21 mouse cellular contexts compared by ENCODE assay signal in genomic region chr19:27992800-27993199, GRCm38 (mm10). TPM values are rescaled to one million over a fixed set of nuclear protein-coding genes. Genes with fewer than 3 reads are reported as not detected.
A peak's percentile ranks its signal among the peaks of the same experiment; 100 is the strongest.
DNase-seq lines count a peak whose midpoint lies in the region; ATAC-seq and TF ChIP-seq lines count a peak whose summit lies in the region.
"Had no signal": no experiment of that assay in that cellular context is flagged by ENCODE, and none has a peak within 500 bp of the region (broad histone marks: within the 10 kb centered on the region; RNA-seq: fewer than 3 reads in every experiment).

No protein-coding gene starts in this region.

- DNase-seq in cerebellum, adult 8-10 months = peak; percentile 16
- DNase-seq in cerebellum, adult 11-12 months = no peak
- DNase-seq in liver = peak; percentile 12
- DNase-seq in MEL (ENCODE audit: low read depth, low spot score) = peak; percentile 60
- DNase-seq in cerebellum, postnatal 36 days = peak; percentile 11 to 19
- DNase-seq in lung, postnatal 0 days (ENCODE audit: low spot score) = no peak
- DNase-seq: adrenal gland, postnatal 14 days; embryo, embryonic 11 days; heart, adult 18-20 months; heart, postnatal 10 days; heart, postnatal 4 days had no signal

- peak; percentile 66 to 72 for TF ChIP-seq EP300 in MEL (IDR thresholded peaks at IDR 0.05; ENCODE audit: low read depth in 1 of 2, low read length in 2 of 2)
- no peak for TF ChIP-seq EP300 in lung, postnatal 0 days (IDR thresholded peaks at IDR 0.05)

- TF ChIP-seq CTCF in MEL (IDR thresholded peaks at IDR 0.05 in 2 of 3, conservative IDR thresholded peaks at IDR 0.05 in 1 of 3; ENCODE audit: control insufficient read depth in 1 of 3, insufficient read depth in 1 of 3, low read depth in 2 of 3, low read length in 3 of 3, poor library complexity in 1 of 3, severe bottlenecking in 1 of 3) = no peak
- no peak for TF ChIP-seq CTCF in lung, postnatal 0 days (IDR thresholded peaks at IDR 0.05)

- no peak overlapping the region for H3K4me3 ChIP-seq in liver, embryonic 12.5 days
- H3K4me3 ChIP-seq in MEL (ENCODE audit: control insufficient read depth in 1 of 2, insufficient read depth in 1 of 2, low read depth in 2 of 2, low read length in 2 of 2) = no peak overlapping the region
- no peak overlapping the region for H3K4me3 ChIP-seq in lung, postnatal 0 days (ENCODE audit: low read depth, low read length)
- H3K4me3 ChIP-seq: embryonic facial prominence, embryonic 15.5 days; erythroblast, embryonic 14.5 days; forebrain, embryonic 15.5 days; heart, embryonic 10.5 days; hindbrain, embryonic 12.5 days had no signal

- no peak overlapping the region for H3K27ac ChIP-seq in liver, embryonic 12.5 days
- H3K27ac ChIP-seq in MEL (ENCODE audit: control insufficient read depth, low read depth, low read length) = no peak overlapping the region
- H3K27ac ChIP-seq in lung, postnatal 0 days (ENCODE audit: low read length) = no peak overlapping the region
- H3K27ac ChIP-seq: embryonic facial prominence, embryonic 15.5 days; forebrain, embryonic 15.5 days; heart, embryonic 10.5 days; hindbrain, embryonic 12.5 days had no signal

- H3K4me2 ChIP-seq in liver, embryonic 12.5 days = no peak overlapping the region
- H3K4me2 ChIP-seq in lung, postnatal 0 days (replicated peaks; ENCODE audit: low read depth, low read length) = no peak overlapping the region
- H3K4me2 ChIP-seq: embryonic facial prominence, embryonic 15.5 days; forebrain, embryonic 15.5 days; hindbrain, embryonic 12.5 days had no signal

- no peak for ATAC-seq in liver, embryonic 12.5 days
- ATAC-seq in lung, postnatal 0 days = no peak
- ATAC-seq: activated CD4-positive, CD25-positive, alpha-beta regulatory T cell, adult 4 months; forebrain, embryonic 15.5 days; hindbrain, embryonic 16.5 days; inflammation-experienced regulatory T-cells, adult 6 months; Patski had no signal

- H3K9me3 ChIP-seq in liver, embryonic 12.5 days (replicated peaks) = no peaks in the 10 kb centered on the region
- H3K9me3 ChIP-seq in MEL (replicated peaks; ENCODE audit: insufficient read depth, low read length) = no peaks in the 10 kb centered on the region
- no peaks in the 10 kb centered on the region for H3K9me3 ChIP-seq in lung, postnatal 0 days (ENCODE audit: low read length)
- H3K9me3 ChIP-seq: embryonic facial prominence, embryonic 15.5 days; forebrain, embryonic 15.5 days; heart, embryonic 10.5 days; hindbrain, embryonic 12.5 days had no signal

- H3K36me3 ChIP-seq in liver, embryonic 12.5 days = no peaks in the 10 kb centered on the region
- H3K36me3 ChIP-seq in MEL (ENCODE audit: control insufficient read depth in 1 of 2, insufficient read depth in 2 of 2, low read length in 2 of 2) = peaks cover 0 to 5% of the 10 kb centered on the region in 2 experiments; a peak in 2 of 4 replicates
- no peaks in the 10 kb centered on the region for H3K36me3 ChIP-seq in lung, postnatal 0 days (ENCODE audit: insufficient read depth, low read length)
- H3K36me3 ChIP-seq: embryonic facial prominence, embryonic 15.5 days; forebrain, embryonic 15.5 days; heart, embryonic 10.5 days; hindbrain, embryonic 12.5 days had no signal

- H3K4me1 ChIP-seq in liver, embryonic 12.5 days = peaks cover 4% of the 10 kb centered on the region; the same call in 1 of the 2 replicates
- H3K4me1 ChIP-seq in MEL (ENCODE audit: control insufficient read depth in 1 of 2, insufficient read depth in 2 of 2, low read length in 2 of 2) = peaks cover 0 to 8% of the 10 kb centered on the region in 2 experiments; a peak in 2 of 4 replicates
- H3K4me1 ChIP-seq in lung, postnatal 0 days (ENCODE audit: insufficient read depth, low read depth, low read length) = no peaks in the 10 kb centered on the region
- H3K4me1 ChIP-seq: embryonic facial prominence, embryonic 15.5 days; heart, embryonic 10.5 days had no signal

- H3K9ac ChIP-seq in liver, embryonic 12.5 days = no peak overlapping the region
- H3K9ac ChIP-seq in MEL (ENCODE audit: control insufficient read depth, low read depth, low read length, poor library complexity, severe bottlenecking) = no peak overlapping the region
- H3K9ac ChIP-seq in lung, postnatal 0 days (replicated peaks; ENCODE audit: low read depth) = no peak overlapping the region
- H3K9ac ChIP-seq: embryonic facial prominence, embryonic 15.5 days; forebrain, embryonic 15.5 days; hindbrain, embryonic 12.5 days had no signal

- no peaks in the 10 kb centered on the region for H3K79me2 ChIP-seq in MEL (ENCODE audit: control insufficient read depth, insufficient read depth, low read length, poor library complexity)

- 75% methylated on average over 7 of the region's 7 CpGs for WGBS in liver, embryonic 12.5 days (ENCODE audit: insufficient replicate concordance)
- WGBS in lung, postnatal 0 days = 80% methylated on average over 7 of the region's 7 CpGs

- no peak for TF ChIP-seq POLR2A in MEL (IDR thresholded peaks at IDR 0.05; ENCODE audit: control insufficient read depth in 1 of 2, insufficient read depth in 1 of 2, low read depth in 1 of 2, low read length in 2 of 2, poor library complexity in 1 of 2)

- TF ChIP-seq RAD21 in MEL (IDR thresholded peaks at IDR 0.05; ENCODE audit: low read depth, low read length) = no peak

- H3K27me3 ChIP-seq in liver, embryonic 12.5 days (replicated peaks) = no peaks in the 10 kb centered on the region
- no peaks in the 10 kb centered on the region for H3K27me3 ChIP-seq in MEL (ENCODE audit: control insufficient read depth in 1 of 2, insufficient read depth in 2 of 2, low read length in 2 of 2)
- H3K27me3 ChIP-seq in lung, postnatal 0 days (replicated peaks; ENCODE audit: insufficient read depth, low read length) = no peaks in the 10 kb centered on the region
- H3K27me3 ChIP-seq: embryonic facial prominence, embryonic 15.5 days; forebrain, embryonic 15.5 days; hindbrain, embryonic 12.5 days; Patski had no signal

TF ChIP-seq in MEL, 35 proteins besides CTCF, POLR2A, EP300 and RAD21:
- TF ChIP-seq ETS1 (IDR thresholded peaks at IDR 0.05; ENCODE audit: low read depth, low read length) = peak; percentile 8; the same call in 1 of the 2 replicates
- no peak for TF ChIP-seq KAT2A (conservative IDR thresholded peaks at IDR 0.05; ENCODE audit: low read depth, low read length)
- peak; percentile 70 for TF ChIP-seq GATA1 (IDR thresholded peaks at IDR 0.05; ENCODE audit: low read depth, low read length)
- no peak for TF ChIP-seq BHLHE40 (IDR thresholded peaks at IDR 0.05; ENCODE audit: borderline replicate concordance, low read depth, low read length)
- TF ChIP-seq RCOR1 (IDR thresholded peaks at IDR 0.05; ENCODE audit: low read depth, low read length) = peak; percentile 64; the same call in 1 of the 2 replicates
- peak; percentile 65 for TF ChIP-seq TCF12 (IDR thresholded peaks at IDR 0.05; ENCODE audit: low read depth, low read length)
- peak; percentile 56 for TF ChIP-seq TAL1 (IDR thresholded peaks at IDR 0.05; ENCODE audit: low read length)
- TF ChIP-seq POLR2AphosphoS2 (IDR thresholded peaks at IDR 0.05; ENCODE audit: low read length) = no peak

RNA-seq across cellular contexts. Expression of gene Rfx3, which starts 18.2 kb away (rescaled TPM):
- polyA plus RNA-seq in liver, embryonic 12.5 days (2016; fragmentation: Nextera tagmentation; extraction: Ambion mirVana) = 2.4 and 2.8 TPM in 2 replicates
- 1.1 and 1.7 TPM in 2 replicates for total RNA-seq in MEL (2012; rRNA removed)
- polyA plus RNA-seq in MEL (2012; ENCODE audit: insufficient read depth in 1 of 2, insufficient read length in 2 of 2, low read depth in 1 of 2, low replicate concordance in 2 of 2, missing spikeins in 1 of 2) = 10 to 100 TPM in 1 of 2 experiments, 1 to 10 TPM in 1; 1.8 to 62.0 TPM
- 4.1 and 5.3 TPM in 2 replicates for polyA plus RNA-seq in lung, postnatal 0 days (2015; fragmentation: Nextera tagmentation; extraction: Ambion mirVana)

Comparison
In these comparisons a context has a peak if more than half of its experiments do, and no peak if none do; other contexts are left out.
1. DNase-seq: peak in cerebellum, adult 8-10 months (single experiment), liver (single experiment), MEL (single experiment) and cerebellum, postnatal 36 days (2 of 2); none in cerebellum, adult 11-12 months (single experiment) and lung, postnatal 0 days (single experiment).